Mouse (Mus musculus) c-Kit-positive CD71-positive TER-119-positive erythroid progenitor cells, embryonic 14.5 days (primary cell): ENCODE measurements at regions not wholly inside any gene's neighbourhood (a gene's known extent, or its start where the extent isn't known, plus 50 kb on each side); places are given as distances from the start of the nearest gene placed in this dataset.
"Not testable (repeated sequence)": the region's sequence is repeated elsewhere in the genome, so short reads cannot be mapped to it uniquely, and the experiment has no call there.

ENCODE experiments used
- DNase-seq: peaks from one replicate; pipeline ENCODE4 v3.0.0-alpha.2; 2013; ENCODE audit warnings: low spot score

DNA sequence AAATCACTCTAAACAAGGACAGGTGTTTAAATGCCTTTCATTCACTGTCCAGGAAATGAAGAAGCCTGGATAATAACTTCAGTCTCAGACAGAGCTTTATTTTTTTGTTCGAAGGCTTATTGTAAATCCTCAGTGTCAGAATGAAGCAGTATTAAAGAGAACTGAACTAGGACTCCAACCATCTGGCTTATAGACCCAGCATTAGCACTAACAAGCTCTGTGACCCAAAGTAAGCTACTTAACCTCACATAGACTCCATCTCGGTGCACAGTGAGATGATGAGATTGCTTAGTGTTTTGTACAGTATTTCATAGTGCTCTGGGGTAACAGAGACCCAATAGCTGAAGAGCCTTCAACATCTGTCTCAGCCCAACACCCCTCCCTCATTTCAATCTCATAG, 738.2 kb upstream of the Map3k7 start:
- DNase-seq = no peak

- DNase-seq = no peak
Measured at GRCm38 (mm10) chr4:31268825-31269495, 694.9 kb upstream of the Map3k7 start.

GRCm38 (mm10) chr4:31274131-31274530, 689.8 kb upstream of the Map3k7 start:
- no peak for DNase-seq

- DNase-seq = no peak
Measured at GRCm38 (mm10) chr4:31290301-31290975, 673.5 kb upstream of the Map3k7 start.

- no peak for DNase-seq
Measured at GRCm38 (mm10) chr4:31293752-31294151, 670.1 kb upstream of the Map3k7 start.

GRCm38 (mm10) chr4:31297848-31298247, 666.0 kb upstream of the Map3k7 start:
- DNase-seq = no peak

- DNase-seq = no peak
Measured at GRCm38 (mm10) chr4:31319269-31319668, 644.6 kb upstream of the Map3k7 start.

GRCm38 (mm10) chr4:31320734-31321507, 643.0 kb upstream of the Map3k7 start:
- DNase-seq = no peak

DNA sequence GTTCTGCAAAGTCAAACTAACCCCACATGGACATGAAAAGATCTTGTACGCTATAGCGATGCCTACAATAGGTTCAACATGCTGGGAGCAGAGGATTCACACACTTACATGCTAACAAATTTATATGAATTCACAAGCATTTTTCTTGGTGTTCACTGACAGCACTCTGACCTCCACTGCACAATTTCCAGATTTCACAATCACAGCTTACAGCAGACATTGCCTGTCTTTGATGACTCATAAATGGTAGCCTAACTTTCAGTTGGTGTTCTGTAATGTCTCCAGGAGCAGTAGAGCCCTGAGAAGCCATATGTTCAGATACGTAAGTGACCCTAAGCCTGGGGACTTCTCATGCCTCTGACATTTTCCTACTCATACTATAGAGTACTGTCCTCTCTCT, 640.1 kb upstream of the Map3k7 start:
- DNase-seq = no peak

DNA sequence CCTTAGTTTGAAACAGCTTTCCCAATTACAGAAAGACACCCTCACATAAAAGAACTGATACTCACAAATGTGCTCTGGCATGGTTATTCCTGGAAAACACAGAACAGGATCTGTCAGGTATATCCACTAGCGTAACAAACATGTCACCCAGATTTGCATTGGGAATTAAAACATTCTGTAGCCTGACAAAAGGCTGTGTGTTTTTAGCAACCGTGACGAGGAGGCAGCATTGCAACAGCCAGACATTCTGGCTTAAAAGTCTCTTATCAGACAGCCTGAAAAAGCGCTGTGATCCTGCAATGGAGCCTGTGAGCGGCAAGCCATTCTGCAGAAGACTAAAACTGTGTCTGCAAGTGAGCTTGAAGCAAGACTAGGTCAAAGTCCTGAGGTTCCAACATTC, 635.1 kb upstream of the Map3k7 start:
- DNase-seq = no peak

DNA sequence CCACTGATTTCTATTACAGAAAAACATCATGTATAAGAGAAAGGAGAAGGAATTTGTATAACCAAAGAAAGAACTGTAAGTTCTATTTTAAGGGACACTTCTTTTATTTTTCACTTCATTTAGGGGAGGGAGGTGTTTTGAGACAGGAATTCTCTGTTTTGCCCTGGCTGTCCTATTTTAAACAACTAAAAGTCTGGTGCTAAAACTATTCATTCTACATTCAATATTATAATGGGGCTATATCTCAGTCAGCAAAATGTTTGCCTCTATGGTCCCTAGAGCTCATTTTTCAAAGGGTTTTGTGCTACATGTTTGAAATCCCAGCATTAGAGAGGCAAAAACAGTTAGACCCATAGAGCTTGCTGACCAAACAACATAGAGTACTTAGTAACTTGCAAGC, 632.8 kb upstream of the Map3k7 start:
- no peak for DNase-seq

- no peak for DNase-seq
Measured at GRCm38 (mm10) chr4:31335686-31336085, 628.2 kb upstream of the Map3k7 start.

GRCm38 (mm10) chr4:31337980-31338379, 625.9 kb upstream of the Map3k7 start:
- DNase-seq = no peak

DNA sequence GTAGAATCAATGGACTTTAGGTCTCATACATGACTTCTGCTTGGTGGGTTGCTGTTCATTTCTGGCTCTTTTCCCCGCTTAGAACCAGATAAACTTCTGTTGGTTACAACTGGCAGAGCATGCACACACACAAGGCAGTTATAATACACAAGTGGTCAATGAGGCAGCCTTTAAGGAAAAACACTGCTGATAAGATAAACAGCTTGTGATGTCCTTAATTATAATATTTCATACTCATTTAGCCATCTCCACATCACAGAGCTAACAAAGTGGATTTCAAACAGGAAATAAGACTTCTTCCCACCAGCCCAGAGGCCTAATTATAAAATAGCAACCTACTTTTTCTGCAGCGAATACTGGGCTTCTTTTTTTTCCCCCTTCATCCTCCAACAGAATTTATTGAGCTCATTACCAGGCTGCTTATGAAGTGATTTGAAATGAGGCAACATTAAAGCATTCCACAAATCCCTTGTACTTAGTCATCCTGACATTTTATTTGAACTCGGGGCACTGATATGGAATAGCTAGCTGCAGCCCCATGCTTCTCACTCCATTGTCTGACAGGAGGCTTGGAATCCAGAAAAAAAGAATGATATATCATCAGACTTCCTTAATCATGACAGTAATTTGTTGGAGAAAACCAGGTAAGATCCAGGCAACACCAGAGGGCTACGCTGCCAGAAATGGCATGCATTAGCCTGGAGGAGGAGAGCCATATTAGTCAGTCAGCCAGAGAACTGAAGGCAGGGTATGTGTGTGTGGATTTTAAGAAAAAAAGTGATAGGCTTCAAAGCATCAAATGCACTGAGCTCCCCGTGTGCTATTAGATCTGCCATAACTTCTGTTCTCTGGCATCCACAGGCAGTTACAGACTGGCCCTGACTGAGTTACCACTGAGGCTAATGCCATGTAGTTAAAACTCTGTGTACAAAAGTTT, 620.3 kb upstream of the Map3k7 start:
- no peak for DNase-seq

DNA sequence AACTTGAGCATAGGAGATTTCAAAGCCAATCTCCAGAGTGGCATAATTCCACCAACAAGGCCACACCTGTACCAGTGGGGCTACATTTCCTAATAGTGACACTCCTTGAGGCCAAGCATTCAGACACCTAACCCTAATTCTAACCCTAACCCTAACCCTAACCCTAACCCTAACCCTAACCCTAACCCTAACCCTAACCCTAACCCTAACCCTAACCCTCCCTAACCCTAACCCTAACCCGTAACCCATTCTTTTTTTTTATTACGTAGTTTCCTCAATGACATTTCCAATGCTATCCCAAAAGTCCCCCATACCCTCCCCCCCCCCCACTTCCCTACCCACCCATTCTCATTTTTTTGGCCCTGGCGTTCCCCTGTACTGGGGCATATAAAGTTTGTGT, 609.9 kb upstream of the Map3k7 start:
- DNase-seq = not testable (repeated sequence)

- no peak for DNase-seq
Measured at GRCm38 (mm10) chr4:31354953-31355352, 608.9 kb upstream of the Map3k7 start.

GRCm38 (mm10) chr4:31366172-31366571, 597.7 kb upstream of the Map3k7 start:
- DNase-seq = no peak

DNA sequence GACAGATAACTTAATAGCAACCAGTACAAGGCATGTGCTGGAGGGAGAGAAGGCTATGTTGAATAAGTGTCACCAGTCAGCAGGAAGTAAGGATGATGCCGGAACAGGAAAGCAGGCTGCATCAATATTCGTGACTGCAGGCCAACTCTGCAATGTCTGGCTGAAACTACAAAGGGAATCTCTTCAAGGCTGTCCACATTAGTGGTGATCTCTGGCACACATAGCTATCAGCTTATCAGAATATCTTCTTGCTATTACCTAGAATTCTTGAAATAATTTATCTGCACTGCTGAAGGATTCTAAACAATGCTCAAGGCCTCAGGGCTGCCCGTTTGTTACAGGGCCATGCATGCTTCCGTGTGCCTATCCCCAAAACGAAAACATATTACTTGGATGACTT, 596.9 kb upstream of the Map3k7 start:
- no peak for DNase-seq

- no peak for DNase-seq
Measured at GRCm38 (mm10) chr4:31370062-31370461, 593.8 kb upstream of the Map3k7 start.

DNA sequence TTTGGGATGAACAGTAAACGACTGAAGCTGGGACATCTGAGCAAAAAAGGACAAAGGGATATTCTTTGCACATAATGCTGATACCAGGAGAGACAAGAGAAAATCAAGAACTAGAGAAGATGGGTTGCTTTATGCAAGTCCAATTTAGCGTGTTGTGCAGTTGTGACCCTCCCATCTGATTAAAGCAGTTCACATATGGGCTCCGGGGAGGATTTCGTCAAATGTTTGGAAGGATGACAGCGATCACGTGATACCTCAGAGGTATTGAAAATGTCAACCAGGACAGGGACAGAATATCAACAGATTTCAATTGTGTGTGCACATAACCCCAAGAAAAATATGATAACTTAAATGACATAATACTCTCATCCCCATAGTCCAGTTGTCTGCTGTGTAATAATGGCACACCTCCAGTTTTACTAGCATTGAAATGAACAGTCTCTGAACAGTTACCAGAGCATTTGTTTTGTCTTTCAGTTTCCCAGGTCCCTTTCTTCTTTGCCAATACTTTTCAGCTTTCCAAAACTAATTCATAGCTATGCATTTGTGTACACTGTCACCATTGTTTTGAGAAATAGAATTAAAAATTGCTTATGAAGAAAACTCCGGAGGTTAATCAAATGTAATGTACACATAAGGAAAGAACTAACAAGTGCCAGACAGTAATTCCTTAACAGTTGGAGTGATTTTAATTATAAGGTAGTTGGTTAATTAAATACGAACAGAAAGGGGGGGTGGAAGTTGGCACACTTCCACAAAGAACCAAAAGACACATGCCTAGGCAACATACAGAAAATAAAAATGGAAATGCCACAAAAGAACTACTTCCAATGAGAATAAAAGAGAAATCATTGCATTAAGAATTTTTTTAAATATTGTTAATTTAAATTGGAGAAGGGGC, 582.6 kb upstream of the Map3k7 start:
- DNase-seq = no peak
